Mouse (Mus musculus) small intestine, adult 2 months (tissue): Measurements from ENCODE around the gene Mtch1.

Experiments
- CTCF ChIP-seq: fragments of 200-500 bp; IDR thresholded peaks from 2 replicates; pipeline ENCODE4 v1.5.1; 2012; ENCODE audit warnings: low read depth, mild to moderate bottlenecking, control low read depth, inconsistent platforms, low read length, moderate library complexity, mixed read lengths; ENCODE audit not compliant: insufficient replicate concordance, insufficient read length; ENCODE audit errors: extremely low read depth
- POLR2A ChIP-seq: fragments of 200-500 bp; IDR thresholded peaks from 2 replicates; pipeline ENCODE4 v1.6.1; 2012; ENCODE audit warnings: low read depth, mild to moderate bottlenecking, control low read depth, inconsistent platforms, low read length, moderate library complexity

DNA sequence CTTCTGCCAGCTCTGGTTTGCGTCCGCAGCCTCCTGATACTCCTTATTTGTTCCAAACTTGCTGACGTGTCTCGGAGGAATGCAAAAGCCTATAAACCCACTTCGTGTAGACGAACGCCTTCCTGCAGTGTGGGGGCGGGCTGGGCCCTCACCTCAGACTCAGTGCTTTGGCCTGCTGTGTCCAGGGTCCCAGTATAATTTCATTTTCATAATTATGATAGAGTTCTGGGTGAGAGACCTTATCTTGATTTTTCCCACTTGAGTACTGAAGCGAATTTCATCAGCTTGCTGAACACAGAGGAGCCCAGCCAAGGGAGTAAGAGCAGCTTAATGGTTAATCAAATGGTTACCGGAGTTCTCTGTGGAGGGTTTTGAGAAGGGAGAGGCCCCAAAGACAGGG lies 50.4 kb downstream of the Mtch1 start:
- no peak for TF ChIP-seq CTCF
- TF ChIP-seq POLR2A = no peak
